Mouse (Mus musculus): ENCODE data around the gene Gm20765.

DNA sequence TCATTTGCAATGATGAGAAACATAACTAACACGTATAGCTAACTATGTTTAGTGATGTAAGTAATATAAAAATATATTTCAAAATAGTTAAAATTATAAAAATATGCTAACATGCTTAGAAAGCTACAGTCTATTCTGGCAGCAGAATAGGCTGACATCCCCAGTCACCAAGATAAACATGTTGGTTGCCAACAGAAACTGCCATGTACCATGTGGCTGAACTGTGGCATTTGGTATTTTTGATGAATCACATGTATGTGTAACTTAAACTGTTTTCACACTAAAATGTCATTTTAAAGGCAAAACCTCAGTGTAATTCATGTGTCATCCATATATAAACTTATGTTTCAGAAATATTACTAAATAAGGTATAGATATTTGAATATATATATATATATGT, 24.3 kb downstream of the Gm20765 start:
- no peak for TF ChIP-seq CTCF (IDR thresholded peaks at IDR 0.05; ENCODE audit: low read depth, low read length)
- TF ChIP-seq POLR2AphosphoS5 (IDR thresholded peaks at IDR 0.05; ENCODE audit: insufficient replicate concordance, low read depth, low read length), result no peak
- no peak for TF ChIP-seq GATA1 (IDR thresholded peaks at IDR 0.05; ENCODE audit: borderline replicate concordance, low read length)
- TF ChIP-seq TAL1 (conservative IDR thresholded peaks at IDR 0.05; ENCODE audit: low read depth, low read length), result no peak

All from G1E (cell line).